Mouse (Mus musculus): ENCODE measurements around the gene Olfr1206. TPM values are rescaled to one million over a fixed set of nuclear protein-coding genes. Genes with fewer than 3 reads are reported as not detected.

Gene Olfr1206
- not detected in 2 replicates for polyA plus RNA-seq (2012; rRNA removed)

- TF ChIP-seq CTCF (IDR thresholded peaks at IDR 0.05; ENCODE audit: borderline replicate concordance, insufficient read depth, low read depth, low read length) (no peak), POLR2A (IDR thresholded peaks at IDR 0.05; ENCODE audit: borderline replicate concordance, insufficient read depth, low read length) (no peak)
- no peak within 1 kb of the TSS for H3K4me3 ChIP-seq (replicated peaks; ENCODE audit: insufficient read depth, low read depth, low read length)
- H3K4me1 ChIP-seq (ENCODE audit: control insufficient read depth, insufficient read depth, low read length), result no peaks in the 10 kb centered on the region
- no peak within 1 kb of the TSS for H3K27ac ChIP-seq (ENCODE audit: insufficient read depth, low read length)
- DNase-seq, result no peak
- 67% methylated on average over 2 of the region's 2 CpGs for whole genome bisulfite sequencing
- no peaks in the 10 kb centered on the region for H3K27me3 ChIP-seq (ENCODE audit: control insufficient read depth, insufficient read depth, low read length)
These were observed at the start of gene Olfr1206 for GRCm38 (mm10) chr2:88862931-88863330. TSS of gene Olfr1206 (plus strand) at chr2:88863231.

- H3K27ac ChIP-seq (ENCODE audit: insufficient read depth, low read length), result no peak within 1 kb of the TSS
- no peak for DNase-seq
- no peaks in the 10 kb centered on the region for H3K27me3 ChIP-seq (ENCODE audit: control insufficient read depth, insufficient read depth, low read length)
- WGBS, result 69% methylated on average over 1 of the region's 1 CpGs
- H3K4me3 ChIP-seq (replicated peaks; ENCODE audit: insufficient read depth, low read depth, low read length), result no peak within 1 kb of the TSS
- no peak for TF ChIP-seq CTCF (IDR thresholded peaks at IDR 0.05; ENCODE audit: borderline replicate concordance, insufficient read depth, low read depth, low read length)
- no peak for TF ChIP-seq POLR2A (IDR thresholded peaks at IDR 0.05; ENCODE audit: borderline replicate concordance, insufficient read depth, low read length)
- no peaks in the 10 kb centered on the region for H3K4me1 ChIP-seq (ENCODE audit: control insufficient read depth, insufficient read depth, low read length)
These were observed 48.8 kb upstream of the Olfr1206 start, which contains the start of gene Olfr1202 for GRCm38 (mm10) chr2:88814196-88814595. TSS of gene Olfr1202 (plus strand) at chr2:88814496.

- 72% methylated on average over 2 of the region's 2 CpGs for WGBS
- TF ChIP-seq CTCF (IDR thresholded peaks at IDR 0.05; ENCODE audit: borderline replicate concordance, insufficient read depth, low read depth, low read length) (no peak), POLR2A (IDR thresholded peaks at IDR 0.05; ENCODE audit: borderline replicate concordance, insufficient read depth, low read length) (no peak)
- no peaks in the 10 kb centered on the region for H3K4me1 ChIP-seq (ENCODE audit: control insufficient read depth, insufficient read depth, low read length)
These were observed 33.6 kb upstream of the Olfr1206 start, which contains the start of gene Olfr1205 for GRCm38 (mm10) chr2:88829437-88829836. TSS of gene Olfr1205 (plus strand) at chr2:88829737.

GRCm38 (mm10) chr2:88838477-88838876, 24.6 kb upstream of the Olfr1206 start:
- WGBS, result 83% methylated on average over 2 of the region's 2 CpGs

More at GRCm38 (mm10) chr2:88829437-88829836, 33.6 kb upstream of the Olfr1206 start, which contains the start of gene Olfr1205:
- no peak within 1 kb of the TSS for H3K27ac ChIP-seq (ENCODE audit: insufficient read depth, low read length)
- no peaks in the 10 kb centered on the region for H3K27me3 ChIP-seq (ENCODE audit: control insufficient read depth, insufficient read depth, low read length)
- H3K4me3 ChIP-seq (replicated peaks; ENCODE audit: insufficient read depth, low read depth, low read length), result no peak within 1 kb of the TSS
- no peak for DNase-seq

GRCm38 (mm10) chr2:88848992-88849391, 14.0 kb upstream of the Olfr1206 start, which contains the start of gene Olfr1204:
TSS of gene Olfr1204 (plus strand) at chr2:88849292.
- WGBS, result 90% methylated on average over 1 of the region's 1 CpGs

More at GRCm38 (mm10) chr2:88838477-88838876, 24.6 kb upstream of the Olfr1206 start:
- H3K27me3 ChIP-seq (ENCODE audit: control insufficient read depth, insufficient read depth, low read length), result no peaks in the 10 kb centered on the region
- no peaks in the 10 kb centered on the region for H3K4me1 ChIP-seq (ENCODE audit: control insufficient read depth, insufficient read depth, low read length)
- TF ChIP-seq POLR2A (IDR thresholded peaks at IDR 0.05; ENCODE audit: borderline replicate concordance, insufficient read depth, low read length), result no peak
- no peak for TF ChIP-seq CTCF (IDR thresholded peaks at IDR 0.05; ENCODE audit: borderline replicate concordance, insufficient read depth, low read depth, low read length)
- H3K27ac ChIP-seq (ENCODE audit: insufficient read depth, low read length), result no peak overlapping the region
- no peak for DNase-seq
- H3K4me3 ChIP-seq (replicated peaks; ENCODE audit: insufficient read depth, low read depth, low read length), result no peak overlapping the region

GRCm38 (mm10) chr2:88902211-88902610, 39.2 kb downstream of the Olfr1206 start, which contains the start of gene Olfr1208:
TSS of gene Olfr1208 (minus strand) at chr2:88902311.
- no peak within 1 kb of the TSS for H3K27ac ChIP-seq (ENCODE audit: insufficient read depth, low read length)
- no peaks in the 10 kb centered on the region for H3K27me3 ChIP-seq (ENCODE audit: control insufficient read depth, insufficient read depth, low read length)
- no peak for DNase-seq
- TF ChIP-seq POLR2A (IDR thresholded peaks at IDR 0.05; ENCODE audit: borderline replicate concordance, insufficient read depth, low read length) (no peak), CTCF (IDR thresholded peaks at IDR 0.05; ENCODE audit: borderline replicate concordance, insufficient read depth, low read depth, low read length) (no peak)
- H3K4me1 ChIP-seq (ENCODE audit: control insufficient read depth, insufficient read depth, low read length), result no peaks in the 10 kb centered on the region
- H3K4me3 ChIP-seq (replicated peaks; ENCODE audit: insufficient read depth, low read depth, low read length), result no peak within 1 kb of the TSS

More at GRCm38 (mm10) chr2:88848992-88849391, 14.0 kb upstream of the Olfr1206 start, which contains the start of gene Olfr1204:
- TF ChIP-seq POLR2A (IDR thresholded peaks at IDR 0.05; ENCODE audit: borderline replicate concordance, insufficient read depth, low read length) (no peak), CTCF (IDR thresholded peaks at IDR 0.05; ENCODE audit: borderline replicate concordance, insufficient read depth, low read depth, low read length) (no peak)
- H3K4me3 ChIP-seq (replicated peaks; ENCODE audit: insufficient read depth, low read depth, low read length), result no peak within 1 kb of the TSS
- no peak within 1 kb of the TSS for H3K27ac ChIP-seq (ENCODE audit: insufficient read depth, low read length)
- no peak for DNase-seq
- no peaks in the 10 kb centered on the region for H3K4me1 ChIP-seq (ENCODE audit: control insufficient read depth, insufficient read depth, low read length)
- H3K27me3 ChIP-seq (ENCODE audit: control insufficient read depth, insufficient read depth, low read length), result no peaks in the 10 kb centered on the region

GRCm38 (mm10) chr2:88915057-88915456, 52.0 kb downstream of the Olfr1206 start, which contains the start of gene Olfr1209:
TSS of gene Olfr1209 (minus strand) at chr2:88915157.
- no peak for DNase-seq
- 87% methylated on average over 3 of the region's 3 CpGs for WGBS
- Histone ChIP-seq H3K4me1 (ENCODE audit: control insufficient read depth, insufficient read depth, low read length) (no peaks in the 10 kb centered on the region), H3K4me3 (replicated peaks; ENCODE audit: insufficient read depth, low read depth, low read length) (no peak within 1 kb of the TSS), H3K27ac (ENCODE audit: insufficient read depth, low read length) (no peak within 1 kb of the TSS), H3K27me3 (ENCODE audit: control insufficient read depth, insufficient read depth, low read length) (no peaks in the 10 kb centered on the region)
- TF ChIP-seq CTCF (IDR thresholded peaks at IDR 0.05; ENCODE audit: borderline replicate concordance, insufficient read depth, low read depth, low read length) (no peak), POLR2A (IDR thresholded peaks at IDR 0.05; ENCODE audit: borderline replicate concordance, insufficient read depth, low read length) (no peak)

Other genes with a start within 250 kb of the Olfr1206 start
- not detected in 2 replicates for gene Olfr1191-ps1, start 222.7 kb upstream of the Olfr1206 start, polyA plus RNA-seq (2012; rRNA removed)
- gene Olfr1192-ps1, start 214.7 kb upstream of the Olfr1206 start, polyA plus RNA-seq (2012; rRNA removed), result not detected in 2 replicates
- gene Olfr1193, start 187.6 kb upstream of the Olfr1206 start, polyA plus RNA-seq (2012; rRNA removed), result not detected in 2 replicates
- not detected in 2 replicates for gene Olfr1195, start 174.0 kb upstream of the Olfr1206 start, polyA plus RNA-seq (2012; rRNA removed)
- gene Olfr1196, start 158.6 kb upstream of the Olfr1206 start, polyA plus RNA-seq (2012; rRNA removed), result not detected in 2 replicates
- not detected in 2 replicates for gene Olfr1197, start 130.9 kb upstream of the Olfr1206 start, polyA plus RNA-seq (2012; rRNA removed)
- not detected in 2 replicates for gene Olfr1198, start 111.9 kb upstream of the Olfr1206 start, polyA plus RNA-seq (2012; rRNA removed)
- gene Olfr1199, start 102.8 kb upstream of the Olfr1206 start, polyA plus RNA-seq (2012; rRNA removed), result not detected in 2 replicates
- gene Olfr1200, start 92.7 kb upstream of the Olfr1206 start, polyA plus RNA-seq (2012; rRNA removed), result not detected in 2 replicates
- not detected in 2 replicates for gene Olfr1201, start 70.2 kb upstream of the Olfr1206 start, polyA plus RNA-seq (2012; rRNA removed)
- not detected in 2 replicates for gene Olfr1202, start 48.7 kb upstream of the Olfr1206 start, polyA plus RNA-seq (2012; rRNA removed)
- gene Olfr1205, start 33.5 kb upstream of the Olfr1206 start, polyA plus RNA-seq (2012; rRNA removed), result not detected in 2 replicates
- gene Olfr1204, start 13.9 kb upstream of the Olfr1206 start, polyA plus RNA-seq (2012; rRNA removed), result not detected in 2 replicates
- not detected in 2 replicates for gene Olfr1208, start 39.1 kb downstream of the Olfr1206 start, polyA plus RNA-seq (2012; rRNA removed)
- gene Olfr1209, start 51.9 kb downstream of the Olfr1206 start, polyA plus RNA-seq (2012; rRNA removed), result not detected in 2 replicates
- gene Olfr1211, start 74.9 kb downstream of the Olfr1206 start, polyA plus RNA-seq (2012; rRNA removed), result not detected in 2 replicates
- not detected in 2 replicates for gene Olfr1212, start 90.7 kb downstream of the Olfr1206 start, polyA plus RNA-seq (2012; rRNA removed)
- not detected in 2 replicates for gene Gm13762, start 117.0 kb downstream of the Olfr1206 start, polyA plus RNA-seq (2012; rRNA removed)
- not detected in 2 replicates for gene Olfr1214, start 129.4 kb downstream of the Olfr1206 start, polyA plus RNA-seq (2012; rRNA removed)
- gene Olfr1215, start 143.7 kb downstream of the Olfr1206 start, polyA plus RNA-seq (2012; rRNA removed), result not detected in 2 replicates
- gene Olfr1216, start 155.1 kb downstream of the Olfr1206 start, polyA plus RNA-seq (2012; rRNA removed), result not detected in 2 replicates
- not detected in 2 replicates for gene Olfr1217, start 168.8 kb downstream of the Olfr1206 start, polyA plus RNA-seq (2012; rRNA removed)
- gene Olfr1218, start 198.0 kb downstream of the Olfr1206 start, polyA plus RNA-seq (2012; rRNA removed), result not detected in 2 replicates
- gene Olfr1219, start 220.3 kb downstream of the Olfr1206 start, polyA plus RNA-seq (2012; rRNA removed), result not detected in 2 replicates
- gene Olfr1220, start 243.6 kb downstream of the Olfr1206 start, polyA plus RNA-seq (2012; rRNA removed), result not detected in 2 replicates